Mouse (Mus musculus): ENCODE data around the gene Plxna1. TPM values are rescaled to one million over a fixed set of nuclear protein-coding genes. Genes with fewer than 3 reads are reported as not detected.

Plxna1 gene
- polyA plus RNA-seq, 1 experiment, result 42.8 TPM

DNA sequence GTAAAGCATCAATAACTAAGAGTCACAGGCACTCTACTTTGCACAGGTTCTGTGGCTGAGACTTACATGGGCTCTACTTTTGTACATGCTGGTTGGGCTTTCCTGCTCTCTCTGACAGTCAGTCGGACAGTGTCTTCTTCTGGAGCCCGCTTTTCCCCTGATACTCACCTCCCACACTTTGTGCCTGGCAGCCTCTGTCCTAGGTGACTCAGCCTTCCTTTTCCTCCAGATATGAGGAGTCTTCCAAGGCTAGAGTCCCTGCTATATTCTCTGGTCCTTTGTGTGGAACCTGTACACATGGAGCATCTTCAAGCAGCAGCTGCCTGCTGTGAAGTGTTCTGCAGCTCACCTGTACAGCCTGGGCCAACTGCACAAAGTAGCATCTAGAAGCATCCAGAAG, 31.4 kb upstream of the Plxna1 start:
- Histone ChIP-seq H3K27ac (ENCODE audit: insufficient read depth, low read length) (no peak overlapping the region), H3K4me3 (ENCODE audit: insufficient read depth, low read length) (no peak overlapping the region), H3K4me1 (ENCODE audit: control insufficient read depth, insufficient read depth, low read length) (peaks cover 3% of the 10 kb centered on the region; the same call in 1 of the 2 replicates)
- TF ChIP-seq CTCF (IDR thresholded peaks at IDR 0.05; ENCODE audit: extremely low read depth, insufficient read depth, low read length) (no peak), POLR2A (IDR thresholded peaks at IDR 0.05; ENCODE audit: extremely low read depth, insufficient read depth, low read length) (no peak)

- no peak overlapping the region for H3K4me3 ChIP-seq (ENCODE audit: insufficient read depth, low read length)
- peaks cover 3% of the 10 kb centered on the region; the same call in 1 of the 2 replicates for H3K4me1 ChIP-seq (ENCODE audit: control insufficient read depth, insufficient read depth, low read length)
- TF ChIP-seq POLR2A (IDR thresholded peaks at IDR 0.05; ENCODE audit: extremely low read depth, insufficient read depth, low read length) (no peak), CTCF (IDR thresholded peaks at IDR 0.05; ENCODE audit: extremely low read depth, insufficient read depth, low read length) (no peak)
- H3K27ac ChIP-seq (ENCODE audit: insufficient read depth, low read length), result no peak overlapping the region
These were observed 29.8 kb upstream of the Plxna1 start for GRCm38 (mm10) chr6:89392213-89392612.

- TF ChIP-seq CTCF (IDR thresholded peaks at IDR 0.05; ENCODE audit: extremely low read depth, insufficient read depth, low read length) (no peak), POLR2A (IDR thresholded peaks at IDR 0.05; ENCODE audit: extremely low read depth, insufficient read depth, low read length) (no peak)
- Histone ChIP-seq H3K4me1 (ENCODE audit: control insufficient read depth, insufficient read depth, low read length) (no peaks in the 10 kb centered on the region), H3K4me3 (ENCODE audit: insufficient read depth, low read length) (no peak overlapping the region), H3K27ac (ENCODE audit: insufficient read depth, low read length) (no peak overlapping the region)
These were observed 27.4 kb upstream of the Plxna1 start for GRCm38 (mm10) chr6:89389771-89390170.

- no peak overlapping the region for H3K4me3 ChIP-seq (ENCODE audit: insufficient read depth, low read length)
- H3K27ac ChIP-seq (ENCODE audit: insufficient read depth, low read length), result no peak overlapping the region
- H3K4me1 ChIP-seq (ENCODE audit: control insufficient read depth, insufficient read depth, low read length), result no peaks in the 10 kb centered on the region
- TF ChIP-seq POLR2A (IDR thresholded peaks at IDR 0.05; ENCODE audit: extremely low read depth, insufficient read depth, low read length), result no peak
- no peak for TF ChIP-seq CTCF (IDR thresholded peaks at IDR 0.05; ENCODE audit: extremely low read depth, insufficient read depth, low read length)
These were observed 24.5 kb upstream of the Plxna1 start for GRCm38 (mm10) chr6:89386956-89387355.

- Histone ChIP-seq H3K4me3 (ENCODE audit: insufficient read depth, low read length) (no peak overlapping the region), H3K4me1 (ENCODE audit: control insufficient read depth, insufficient read depth, low read length) (no peaks in the 10 kb centered on the region), H3K27ac (ENCODE audit: insufficient read depth, low read length) (no peak overlapping the region)
- TF ChIP-seq POLR2A (IDR thresholded peaks at IDR 0.05; ENCODE audit: extremely low read depth, insufficient read depth, low read length) (no peak), CTCF (IDR thresholded peaks at IDR 0.05; ENCODE audit: extremely low read depth, insufficient read depth, low read length) (no peak)
These were observed 22.3 kb upstream of the Plxna1 start for GRCm38 (mm10) chr6:89384699-89385098.

DNA sequence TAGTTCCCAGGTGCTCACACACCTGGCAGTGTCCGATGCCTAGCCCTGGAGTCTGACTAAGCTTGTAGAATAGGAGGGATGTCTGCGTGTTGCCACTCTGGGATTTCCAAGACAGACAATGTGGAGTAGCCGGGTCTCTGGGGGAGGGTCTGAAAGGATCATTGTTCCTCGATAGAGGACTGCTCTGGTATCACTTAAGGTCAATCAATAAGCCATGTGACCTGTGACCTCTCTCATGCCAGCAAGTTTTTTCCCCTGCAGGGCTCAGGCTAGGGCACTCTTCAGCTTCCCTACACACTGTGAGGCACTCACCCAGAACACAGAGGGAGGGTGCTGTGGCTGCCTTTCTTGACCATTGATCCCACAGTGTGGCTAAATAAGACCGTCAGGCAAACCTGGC, 19.4 kb upstream of the Plxna1 start:
- TF ChIP-seq CTCF (IDR thresholded peaks at IDR 0.05; ENCODE audit: extremely low read depth, insufficient read depth, low read length), result no peak
- no peak for TF ChIP-seq POLR2A (IDR thresholded peaks at IDR 0.05; ENCODE audit: extremely low read depth, insufficient read depth, low read length)
- H3K4me1 ChIP-seq (ENCODE audit: control insufficient read depth, insufficient read depth, low read length), result no peaks in the 10 kb centered on the region
- H3K4me3 ChIP-seq (ENCODE audit: insufficient read depth, low read length), result no peak overlapping the region
- no peak overlapping the region for H3K27ac ChIP-seq (ENCODE audit: insufficient read depth, low read length)

GRCm38 (mm10) chr6:89381172-89381571, 18.8 kb upstream of the Plxna1 start:
- TF ChIP-seq POLR2A (IDR thresholded peaks at IDR 0.05; ENCODE audit: extremely low read depth, insufficient read depth, low read length) (no peak), CTCF (IDR thresholded peaks at IDR 0.05; ENCODE audit: extremely low read depth, insufficient read depth, low read length) (no peak)
- no peak overlapping the region for H3K4me3 ChIP-seq (ENCODE audit: insufficient read depth, low read length)
- no peaks in the 10 kb centered on the region for H3K4me1 ChIP-seq (ENCODE audit: control insufficient read depth, insufficient read depth, low read length)
- no peak overlapping the region for H3K27ac ChIP-seq (ENCODE audit: insufficient read depth, low read length)

- no peak overlapping the region for H3K4me3 ChIP-seq (ENCODE audit: insufficient read depth, low read length)
- TF ChIP-seq POLR2A (IDR thresholded peaks at IDR 0.05; ENCODE audit: extremely low read depth, insufficient read depth, low read length) (no peak), CTCF (IDR thresholded peaks at IDR 0.05; ENCODE audit: extremely low read depth, insufficient read depth, low read length) (no peak)
These were observed 18.3 kb upstream of the Plxna1 start for GRCm38 (mm10) chr6:89380751-89381150.

GRCm38 (mm10) chr6:89378264-89378663, 15.8 kb upstream of the Plxna1 start:
- H3K4me1 ChIP-seq (ENCODE audit: control insufficient read depth, insufficient read depth, low read length), result no peaks in the 10 kb centered on the region
- no peak overlapping the region for H3K4me3 ChIP-seq (ENCODE audit: insufficient read depth, low read length)
- TF ChIP-seq CTCF (IDR thresholded peaks at IDR 0.05; ENCODE audit: extremely low read depth, insufficient read depth, low read length), result no peak
- no peak for TF ChIP-seq POLR2A (IDR thresholded peaks at IDR 0.05; ENCODE audit: extremely low read depth, insufficient read depth, low read length)
- H3K27ac ChIP-seq (ENCODE audit: insufficient read depth, low read length), result no peak overlapping the region

More at GRCm38 (mm10) chr6:89380751-89381150, 18.3 kb upstream of the Plxna1 start:
- H3K27ac ChIP-seq (ENCODE audit: insufficient read depth, low read length), result no peak overlapping the region
- H3K4me1 ChIP-seq (ENCODE audit: control insufficient read depth, insufficient read depth, low read length), result no peaks in the 10 kb centered on the region

GRCm38 (mm10) chr6:89368812-89369211, 6.4 kb upstream of the Plxna1 start:
- Histone ChIP-seq H3K4me3 (ENCODE audit: insufficient read depth, low read length) (no peak overlapping the region), H3K27ac (ENCODE audit: insufficient read depth, low read length) (no peak overlapping the region), H3K4me1 (ENCODE audit: control insufficient read depth, insufficient read depth, low read length) (no peaks in the 10 kb centered on the region)
- TF ChIP-seq POLR2A (IDR thresholded peaks at IDR 0.05; ENCODE audit: extremely low read depth, insufficient read depth, low read length) (no peak), CTCF (IDR thresholded peaks at IDR 0.05; ENCODE audit: extremely low read depth, insufficient read depth, low read length) (no peak)
